Mouse (Mus musculus) hindbrain, embryonic 10.5 days (tissue): ENCODE data around the gene Ccdc155. TPM values are rescaled to one million over a fixed set of nuclear protein-coding genes. Genes with fewer than 3 reads are reported as not detected.
A peak's percentile ranks its signal among the peaks of the same experiment; 100 is the strongest.

ENCODE experiments used
- DNase-seq: peaks from one replicate; pipeline ENCODE4 v3.0.0-alpha.2; 2017; ENCODE audit warnings: low spot score
- H3K27ac ChIP-seq: fragments of 300-500 bp; sonication (generic); 2 replicates; pipeline ENCODE4 v1.5.1; 2016; ENCODE audit warnings: mild to moderate bottlenecking, moderate library complexity
- H3K27me3 ChIP-seq: fragments of 300-500 bp; sonication (generic); 2 replicates; pipeline ENCODE4 v1.6.1; 2016; ENCODE audit warnings: mild to moderate bottlenecking; ENCODE audit not compliant: poor library complexity, insufficient read depth, severe bottlenecking
- H3K36me3 ChIP-seq: fragments of 300-500 bp; sonication (generic); 2 replicates; pipeline ENCODE4 v1.6.1; 2016; ENCODE audit warnings: mild to moderate bottlenecking, moderate library complexity
- H3K4me1 ChIP-seq: fragments of 300-500 bp; sonication (generic); replicated peaks from 2 replicates; pipeline ENCODE4 v1.6.1; 2016; ENCODE audit warnings: mild to moderate bottlenecking
- H3K4me3 ChIP-seq: fragments of 300-500 bp; sonication (generic); 2 replicates; pipeline ENCODE4 v1.5.1; 2016; ENCODE audit warnings: mild to moderate bottlenecking, moderate library complexity
- H3K9me3 ChIP-seq: fragments of 300-500 bp; sonication (generic); 2 replicates; pipeline ENCODE4 v1.6.1; 2016; ENCODE audit warnings: mild to moderate bottlenecking, moderate library complexity
- WGBS: fragments of 180-500 bp; shearing (Covaris S2); methylation state at CpG from one replicate; pipeline ENCODE4 v1.1.7; 2016; 5-methylcytosine and 5-hydroxymethylcytosine counted together
- polyA plus RNA-seq: library from polyadenylated mRNA; unstranded; fragments of >200 nt; fragmentation: Nextera tagmentation; extraction: Ambion mirVana; gene quantifications from 2 replicates; pipeline ENCODE4 v1.2.1, GENCODE M21; 2016

Ccdc155 gene
- 0.64 and 0.80 TPM in 2 replicates for polyA plus RNA-seq

- DNase-seq: peak; percentile 99
- Histone ChIP-seq H3K27ac (peak within 1 kb of the TSS; percentile 82), H3K9me3 (no peaks in the 10 kb centered on the region), H3K27me3 (peaks cover 32% of the 10 kb centered on the region), H3K36me3 (no peaks in the 10 kb centered on the region), H3K4me3 (peak within 1 kb of the TSS; percentile 51), H3K4me1 (peaks cover 6% of the 10 kb centered on the region; the same call in 1 of the 2 replicates)
- WGBS: 10% methylated on average over 44 of the region's 44 CpGs
Measured at GRCm38 (mm10) chr7:45204380-45205143, at the start of gene Ccdc155. TSS of gene Ccdc155 (minus strand) at chr7:45204892.

- no peaks in the 10 kb centered on the region for H3K36me3 ChIP-seq
- peaks cover 6% of the 10 kb centered on the region; the same call in 1 of the 2 replicates for H3K27me3 ChIP-seq
- 90% methylated on average over 8 of the region's 8 CpGs for WGBS
- H3K27ac ChIP-seq: no peak overlapping the region
- DNase-seq: no peak
- H3K4me1 ChIP-seq: peaks cover 2% of the 10 kb centered on the region; the same call in 1 of the 2 replicates
- no peak overlapping the region for H3K4me3 ChIP-seq
- H3K9me3 ChIP-seq: no peaks in the 10 kb centered on the region
Measured at GRCm38 (mm10) chr7:45253806-45254205, 49.1 kb upstream of the Ccdc155 start.

GRCm38 (mm10) chr7:45247666-45248065 is 43.0 kb upstream of the Ccdc155 start:
- no peak for DNase-seq
- Histone ChIP-seq H3K9me3 (no peaks in the 10 kb centered on the region), H3K36me3 (no peaks in the 10 kb centered on the region), H3K27me3 (no peaks in the 10 kb centered on the region), H3K4me1 (no peaks in the 10 kb centered on the region), H3K4me3 (no peak overlapping the region), H3K27ac (no peak overlapping the region)
- 36% methylated on average over 3 of the region's 3 CpGs for WGBS

- Histone ChIP-seq H3K4me1 (peaks cover 18% of the 10 kb centered on the region), H3K27ac (peak overlapping the region; percentile 81; the same call in 1 of the 2 replicates), H3K36me3 (no peaks in the 10 kb centered on the region), H3K4me3 (peak overlapping the region; percentile 46), H3K9me3 (no peaks in the 10 kb centered on the region), H3K27me3 (peaks cover 59% of the 10 kb centered on the region)
- WGBS: 74% methylated on average over 6 of the region's 6 CpGs
- no peak for DNase-seq
Measured at GRCm38 (mm10) chr7:45241389-45241749, 36.7 kb upstream of the Ccdc155 start.

DNA sequence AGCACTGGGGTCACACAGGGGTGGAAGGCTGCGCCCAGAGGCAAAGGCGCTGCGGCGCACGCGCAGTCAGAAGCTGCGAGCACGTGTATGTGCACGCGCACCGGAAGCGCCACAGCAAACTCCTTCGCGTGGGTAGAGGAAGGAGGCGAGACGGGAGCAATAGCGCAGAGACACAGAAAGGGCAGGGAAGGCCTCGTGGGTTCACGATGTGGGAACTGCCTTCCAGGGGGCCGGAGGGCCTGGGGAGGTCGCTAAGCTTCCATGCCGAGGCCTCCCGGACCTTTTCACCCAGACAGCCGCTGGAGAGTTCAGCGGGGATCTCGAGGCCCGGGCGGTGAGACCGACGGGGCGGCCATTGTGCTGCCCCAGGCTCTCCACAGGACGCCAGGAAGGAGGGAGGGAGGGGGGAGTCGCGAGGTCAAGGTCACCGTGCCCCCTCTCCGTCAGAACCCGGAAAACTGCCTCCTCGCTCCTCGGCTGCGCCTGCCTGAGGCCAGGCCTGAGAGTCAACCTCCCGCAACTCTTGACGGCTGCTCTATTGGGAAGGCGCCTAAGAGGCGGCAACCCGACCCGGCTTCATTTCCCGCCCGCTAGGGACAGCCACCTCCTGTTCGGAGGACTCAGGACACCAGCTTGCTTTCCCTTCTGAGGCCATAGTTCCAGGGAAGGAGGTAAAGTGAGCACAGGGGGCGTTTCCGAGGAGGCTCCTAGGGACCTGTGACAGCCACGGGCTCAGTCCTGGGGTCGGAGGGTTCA is 36.1 kb upstream of the Ccdc155 start, which contains the start of gene Slc6a16:
Gene Slc6a16 (plus strand): TSS at position 453 of the 756 bp plus-strand sequence.
- Histone ChIP-seq H3K27ac (peak within 1 kb of the TSS; percentile 81), H3K36me3 (no peaks in the 10 kb centered on the region), H3K9me3 (no peaks in the 10 kb centered on the region), H3K4me1 (peaks cover 18% of the 10 kb centered on the region), H3K27me3 (peaks cover 64% of the 10 kb centered on the region), H3K4me3 (peak within 1 kb of the TSS; percentile 46)
- 10% methylated on average over 53 of the region's 53 CpGs for WGBS
- peak; percentile 69 for DNase-seq

DNA sequence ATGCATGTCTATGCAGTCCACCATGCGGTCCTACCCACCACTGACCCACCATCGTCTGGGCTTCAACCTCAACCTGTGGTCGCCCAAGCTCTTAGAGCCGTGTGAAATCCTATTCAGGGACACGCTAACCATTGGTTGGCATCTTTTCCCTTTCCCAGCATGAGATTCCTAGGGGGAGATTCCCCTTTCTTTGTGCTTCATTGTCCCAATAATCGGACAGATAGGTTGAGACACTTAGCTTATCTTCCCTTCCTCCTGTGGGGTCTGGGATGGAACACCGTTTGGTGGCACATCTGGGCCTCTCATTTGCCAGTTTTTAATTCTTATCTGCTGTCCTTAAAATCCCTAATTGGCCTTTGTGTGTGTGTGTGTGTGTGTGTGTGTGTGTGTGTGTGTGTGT is 35.4 kb upstream of the Ccdc155 start:
- 78% methylated on average over 7 of the region's 7 CpGs for WGBS
- H3K27me3 ChIP-seq: peaks cover 71% of the 10 kb centered on the region
- DNase-seq: no peak

GRCm38 (mm10) chr7:45238723-45239496 is 34.2 kb upstream of the Ccdc155 start, which contains the start of gene Cd37:
TSS of gene Cd37 (minus strand) at chr7:45239115.
- H3K4me1 ChIP-seq: peaks cover 37% of the 10 kb centered on the region
- 38% methylated on average over 20 of the region's 20 CpGs for WGBS
- no peak within 1 kb of the TSS for H3K27ac ChIP-seq
- H3K27me3 ChIP-seq: peaks cover 74% of the 10 kb centered on the region
- H3K4me3 ChIP-seq: no peak within 1 kb of the TSS
- no peaks in the 10 kb centered on the region for H3K9me3 ChIP-seq
- H3K36me3 ChIP-seq: peaks cover 5% of the 10 kb centered on the region
- no peak for DNase-seq

More for the DNA sequence above, 35.4 kb upstream of the Ccdc155 start:
- H3K36me3 ChIP-seq: no peaks in the 10 kb centered on the region
- H3K9me3 ChIP-seq: no peaks in the 10 kb centered on the region
- no peak overlapping the region for H3K27ac ChIP-seq
- peaks cover 25% of the 10 kb centered on the region for H3K4me1 ChIP-seq
- no peak overlapping the region for H3K4me3 ChIP-seq

DNA sequence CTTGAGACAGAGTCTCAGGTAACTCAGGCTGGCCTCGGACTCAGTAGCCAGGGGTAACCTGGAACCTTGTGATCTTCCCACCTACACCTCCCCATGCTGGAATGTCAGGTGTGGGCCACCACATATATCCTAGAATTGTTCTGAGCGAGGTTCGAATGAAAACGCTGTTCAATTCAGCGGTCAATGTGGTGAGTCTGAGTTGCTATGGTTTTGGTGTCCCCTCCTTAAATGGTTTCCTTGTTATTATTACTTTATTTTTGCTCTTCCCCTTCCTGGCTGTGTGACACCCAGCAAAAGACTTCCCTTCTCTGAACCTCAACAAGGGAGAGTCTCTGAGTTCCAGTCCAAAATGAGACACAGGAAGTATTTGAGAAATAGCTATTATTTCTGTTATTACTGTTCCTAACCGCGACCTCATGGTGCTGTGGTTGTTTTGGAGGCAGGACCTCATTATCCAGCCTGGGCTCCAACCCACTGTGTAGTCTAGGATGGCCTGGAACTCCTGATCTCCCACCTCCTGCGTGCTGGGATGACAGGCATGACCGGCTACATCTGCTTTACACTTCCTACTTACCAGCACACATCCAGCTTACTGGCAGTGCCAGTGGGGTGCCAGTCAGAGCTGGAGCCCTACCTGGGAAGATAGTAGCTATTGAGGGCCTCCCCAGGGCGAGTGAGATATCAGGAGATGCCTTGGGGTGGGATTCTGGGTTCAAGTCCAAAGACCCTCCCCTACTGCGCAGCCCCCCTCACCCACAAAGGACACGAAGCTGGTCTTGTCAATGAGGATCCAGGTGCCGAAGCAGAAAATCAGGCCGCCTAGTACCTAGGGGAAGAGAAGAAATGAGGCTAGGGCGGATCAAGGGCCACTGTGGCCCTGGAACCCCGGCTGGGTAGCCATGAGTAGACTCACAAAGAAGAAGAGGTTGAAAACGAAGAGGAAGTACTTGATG is 33.3 kb upstream of the Ccdc155 start:
- no peak overlapping the region for H3K27ac ChIP-seq
- no peak for DNase-seq
- peaks cover 46% of the 10 kb centered on the region for H3K4me1 ChIP-seq
- no peak overlapping the region for H3K4me3 ChIP-seq
- 77% methylated on average over 17 of the region's 17 CpGs for WGBS
- peaks cover 9% of the 10 kb centered on the region for H3K36me3 ChIP-seq
- peaks cover 75% of the 10 kb centered on the region for H3K27me3 ChIP-seq
- no peaks in the 10 kb centered on the region for H3K9me3 ChIP-seq

DNA sequence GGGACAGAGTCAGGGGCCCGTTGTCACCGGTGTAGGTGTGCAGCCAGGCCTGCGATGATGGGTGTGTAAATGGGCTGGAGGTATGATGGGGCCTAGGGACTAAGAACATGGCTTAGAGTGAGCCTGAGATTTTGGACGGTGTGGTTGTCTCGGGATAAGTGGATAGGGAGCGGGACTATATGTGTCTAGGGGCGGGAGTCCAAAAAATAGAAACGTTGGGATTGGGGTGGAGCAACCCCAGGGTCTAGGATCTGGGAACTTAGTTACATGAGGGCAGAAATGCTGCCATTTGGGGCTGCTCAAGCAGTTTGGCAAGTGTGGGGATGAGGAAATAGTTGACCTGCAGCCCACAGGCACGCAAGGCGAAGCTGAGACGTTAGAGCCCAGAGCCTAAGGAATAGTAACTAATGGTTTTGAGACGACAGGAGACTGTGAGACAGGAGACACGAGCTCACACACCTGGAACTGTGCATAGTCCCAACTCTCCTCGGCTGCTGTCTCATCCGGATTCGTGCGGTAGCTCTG is 31.0 kb upstream of the Ccdc155 start:
- Histone ChIP-seq H3K9me3 (no peaks in the 10 kb centered on the region), H3K27me3 (peaks cover 68% of the 10 kb centered on the region), H3K27ac (peak overlapping the region; percentile 79), H3K4me1 (peaks cover 57% of the 10 kb centered on the region), H3K4me3 (peak overlapping the region; percentile 29), H3K36me3 (peaks cover 32% of the 10 kb centered on the region)
- DNase-seq: no peak
- 26% methylated on average over 17 of the region's 17 CpGs for WGBS

DNA sequence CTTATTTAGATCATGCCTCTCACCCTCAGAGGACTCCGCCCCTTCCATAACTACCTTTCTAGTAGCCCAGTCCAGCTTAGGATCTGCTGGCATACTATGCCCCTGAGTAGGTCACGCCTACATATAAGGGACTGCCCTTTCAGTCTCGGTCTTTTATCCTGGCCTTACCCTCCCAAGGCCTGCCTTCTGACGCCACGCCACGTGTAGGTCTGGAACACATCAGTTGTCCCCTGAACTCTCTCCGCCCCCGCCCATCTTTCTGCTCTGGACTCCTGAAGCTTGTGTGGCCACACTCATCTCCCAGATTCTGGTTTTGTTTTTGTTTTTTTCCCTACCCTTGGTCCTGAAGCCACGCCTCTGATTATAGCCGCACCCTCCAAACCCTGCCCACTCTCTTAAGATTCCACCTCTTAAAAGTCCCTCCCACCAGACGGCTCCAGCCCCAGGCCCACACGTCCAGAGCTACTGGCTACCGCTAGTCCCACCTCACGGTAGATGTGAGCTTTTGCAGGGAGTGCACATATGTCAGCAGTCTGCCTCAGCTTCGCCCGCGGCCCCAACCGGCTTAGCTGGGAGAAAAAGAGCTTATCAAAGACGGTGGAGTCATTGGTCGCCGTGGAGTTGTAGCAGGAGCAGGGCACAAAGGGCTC is 30.4 kb upstream of the Ccdc155 start:
- H3K27me3 ChIP-seq: peaks cover 61% of the 10 kb centered on the region
- peak; percentile 69 for DNase-seq
- H3K4me1 ChIP-seq: peaks cover 53% of the 10 kb centered on the region
- H3K4me3 ChIP-seq: peak overlapping the region; percentile 29
- peaks cover 39% of the 10 kb centered on the region for H3K36me3 ChIP-seq
- H3K27ac ChIP-seq: peak overlapping the region; percentile 79
- H3K9me3 ChIP-seq: no peaks in the 10 kb centered on the region
- 4% methylated on average over 21 of the region's 21 CpGs for WGBS

DNA sequence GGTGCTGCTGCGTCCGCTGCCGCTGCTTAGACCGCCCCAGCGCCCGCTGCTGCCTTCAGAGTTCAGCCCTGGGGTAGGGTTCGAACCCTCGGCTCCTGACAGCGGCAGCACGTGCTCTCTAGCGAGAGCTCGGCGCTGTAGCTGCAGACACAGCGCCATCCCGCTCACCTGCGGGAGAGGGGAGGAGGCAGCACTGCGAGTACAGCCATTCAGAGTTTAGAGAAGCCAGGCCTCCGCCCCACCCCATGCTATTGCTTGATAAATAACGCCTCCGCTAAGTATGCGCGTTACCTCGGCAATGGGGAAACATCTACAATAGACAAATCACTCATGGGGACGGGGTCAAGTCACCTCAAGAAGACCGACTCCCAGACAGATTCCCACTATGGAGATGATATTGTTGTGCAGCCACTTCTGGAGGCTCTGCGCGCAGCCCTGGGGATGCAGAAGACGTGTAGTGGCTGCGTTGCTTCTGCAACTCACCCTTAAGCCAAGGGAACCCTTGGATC is 29.7 kb upstream of the Ccdc155 start:
- H3K36me3 ChIP-seq: peaks cover 45% of the 10 kb centered on the region
- peak overlapping the region; percentile 79 for H3K27ac ChIP-seq
- peaks cover 54% of the 10 kb centered on the region for H3K27me3 ChIP-seq
- peaks cover 53% of the 10 kb centered on the region for H3K4me1 ChIP-seq
- H3K4me3 ChIP-seq: peak overlapping the region; percentile 29
- WGBS: 8% methylated on average over 29 of the region's 29 CpGs
- no peaks in the 10 kb centered on the region for H3K9me3 ChIP-seq
- peak; percentile 62 for DNase-seq
